Mouse (Mus musculus): ENCODE data around the gene 9330161L09Rik.
"Not testable (repeated sequence)": the region's sequence is repeated elsewhere in the genome, so short reads cannot be mapped to it uniquely, and the experiment has no call there.

The 9330161L09Rik gene

GRCm38 (mm10) chr12:103407720-103408119 is at the start of gene 9330161L09Rik:
9330161L09Rik (minus strand) TSS chr12:103407820.
- DNase-seq (ENCODE audit: low spot score), result no peak

- no peak for DNase-seq (ENCODE audit: low spot score)
These were observed 49.5 kb upstream of the 9330161L09Rik start, which contains the start of gene Ifi27l2b for GRCm38 (mm10) chr12:103457140-103457539. Ifi27l2b (minus strand) TSS chr12:103457223.

GRCm38 (mm10) chr12:103456727-103457126 is 49.1 kb upstream of the 9330161L09Rik start:
- not testable (repeated sequence) for DNase-seq (ENCODE audit: low spot score)

GRCm38 (mm10) chr12:103453361-103453760 is 45.7 kb upstream of the 9330161L09Rik start:
- DNase-seq (ENCODE audit: low spot score), result no peak

GRCm38 (mm10) chr12:103445060-103445459 is 37.4 kb upstream of the 9330161L09Rik start:
- DNase-seq (ENCODE audit: low spot score), result no peak

- not testable (repeated sequence) for DNase-seq (ENCODE audit: low spot score)
These were observed 36.6 kb upstream of the 9330161L09Rik start for GRCm38 (mm10) chr12:103444261-103444660.

- DNase-seq (ENCODE audit: low spot score), result no peak
These were observed 35.9 kb upstream of the 9330161L09Rik start, which contains the start of gene Ifi27l2a for GRCm38 (mm10) chr12:103443524-103443923. Ifi27l2a (minus strand) TSS chr12:103443680.

- DNase-seq (ENCODE audit: low spot score), result no peak
These were observed 30.0 kb upstream of the 9330161L09Rik start for GRCm38 (mm10) chr12:103437601-103438000.

GRCm38 (mm10) chr12:103434861-103435260 is 27.2 kb upstream of the 9330161L09Rik start:
- no peak for DNase-seq (ENCODE audit: low spot score)

- no peak for DNase-seq (ENCODE audit: low spot score)
These were observed 26.5 kb upstream of the 9330161L09Rik start, which contains the start of gene Ifi27 for GRCm38 (mm10) chr12:103433986-103434731. Ifi27 (plus strand) TSS chr12:103434211.

GRCm38 (mm10) chr12:103433430-103433829 is 25.8 kb upstream of the 9330161L09Rik start:
- no peak for DNase-seq (ENCODE audit: low spot score)

- no peak for DNase-seq (ENCODE audit: low spot score)
These were observed 19.1 kb upstream of the 9330161L09Rik start for GRCm38 (mm10) chr12:103426710-103427109.

GRCm38 (mm10) chr12:103425729-103426470 is 18.3 kb upstream of the 9330161L09Rik start, which contains the start of gene Ddx24:
Ddx24 (minus strand) TSS chr12:103425830.
- DNase-seq (ENCODE audit: low spot score), result peak; percentile 97

- peak; percentile 9 for DNase-seq (ENCODE audit: low spot score)
These were observed 17.6 kb upstream of the 9330161L09Rik start for GRCm38 (mm10) chr12:103425016-103425728.

- no peak for DNase-seq (ENCODE audit: low spot score)
These were observed 524 bp upstream of the 9330161L09Rik start for GRCm38 (mm10) chr12:103408144-103408543.

GRCm38 (mm10) chr12:103404131-103404530 is 3.5 kb downstream of the 9330161L09Rik start:
- no peak for DNase-seq (ENCODE audit: low spot score)

- no peak for DNase-seq (ENCODE audit: low spot score)
These were observed 10.9 kb downstream of the 9330161L09Rik start for GRCm38 (mm10) chr12:103396751-103397150.

GRCm38 (mm10) chr12:103395486-103396275 is 11.9 kb downstream of the 9330161L09Rik start:
- no peak for DNase-seq (ENCODE audit: low spot score)

- DNase-seq (ENCODE audit: low spot score), result peak; percentile 23
These were observed 14.1 kb downstream of the 9330161L09Rik start for GRCm38 (mm10) chr12:103393528-103393927.

- no peak for DNase-seq (ENCODE audit: low spot score)
These were observed 16.5 kb downstream of the 9330161L09Rik start for GRCm38 (mm10) chr12:103391098-103391497.

- no peak for DNase-seq (ENCODE audit: low spot score)
These were observed 17.6 kb downstream of the 9330161L09Rik start for GRCm38 (mm10) chr12:103389982-103390381.

All from embryo, embryonic 10 days (tissue).